Mouse (Mus musculus) CH12.LX (cell line): ENCODE measurements at regions not wholly inside any gene's neighbourhood (a gene's known extent, or its start where the extent isn't known, plus 50 kb on each side); places are given as distances from the start of the nearest gene placed in this dataset.

Experiments used
- DNase-seq: peaks from one replicate; pipeline ENCODE4 v3.0.0-alpha.2; 2013; ENCODE audit errors: extremely low read depth
- H3K27ac ChIP-seq: 2 replicates; pipeline ENCODE4 v1.5.1; 2012; ENCODE audit warnings: low read depth, mild to moderate bottlenecking, control low read depth, moderate library complexity; ENCODE audit not compliant: insufficient read depth
- H3K27me3 ChIP-seq: replicated peaks from 2 replicates; pipeline ENCODE3; 2012; ENCODE audit warnings: inconsistent platforms
- H3K36me3 ChIP-seq, 2 experiments: replicated peaks in 1 of 2; 2 replicates each; pipeline versions ENCODE3 to v1.6.1; 2012; ENCODE audit warnings: inconsistent platforms in 1 of 2, low read length in 1 of 2, mild to moderate bottlenecking in 1 of 2, mixed read lengths in 1 of 2, moderate library complexity in 1 of 2; ENCODE audit not compliant: control insufficient read depth in 1 of 2, insufficient read depth in 1 of 2
- H3K4me1 ChIP-seq, 2 experiments: 2 replicates each; pipeline ENCODE4 v1.6.1; 2012; ENCODE audit warnings: inconsistent platforms in 1 of 2, moderate library complexity in 1 of 2; ENCODE audit not compliant: insufficient read depth in 2 of 2, control insufficient read depth in 1 of 2
- H3K4me2 ChIP-seq: 2 replicates; pipeline ENCODE4 v1.6.1; 2012; ENCODE audit warnings: low read depth, mild to moderate bottlenecking, control low read depth; ENCODE audit not compliant: poor library complexity, insufficient read depth, severe bottlenecking
- H3K4me3 ChIP-seq, 3 experiments: fragments of 150-350 bp in 1 of 3; sonication (generic) in 1 of 3; replicated peaks in 1 of 3; 2 replicates each; pipeline versions ENCODE3 to v1.5.1; 2011 to 2012; ENCODE audit warnings: low read depth in 2 of 3, low read length in 2 of 3, mild to moderate bottlenecking in 2 of 3, moderate library complexity in 2 of 3, control low read depth in 1 of 3, improper control_type of control experiment in 1 of 3, inconsistent platforms in 1 of 3, mixed read lengths in 1 of 3; ENCODE audit not compliant: poor library complexity in 1 of 3
- H3K79me2 ChIP-seq: replicated peaks from 2 replicates; pipeline ENCODE4 v1.6.1; 2012; ENCODE audit warnings: mild to moderate bottlenecking, moderate library complexity; ENCODE audit not compliant: control insufficient read depth, poor library complexity, insufficient read depth, severe bottlenecking; ENCODE audit errors: extremely low read depth
- H3K9ac ChIP-seq: 2 replicates; pipeline ENCODE4 v1.6.1; 2012; ENCODE audit warnings: low read depth, mild to moderate bottlenecking, control low read depth, moderate library complexity; ENCODE audit not compliant: insufficient read depth
- H3K9me3 ChIP-seq: replicated peaks from 2 replicates; pipeline ENCODE3; 2012; ENCODE audit warnings: low read length, inconsistent platforms, mixed read lengths
- BHLHE40 ChIP-seq: IDR thresholded peaks from 2 replicates; pipeline ENCODE4 v1.6.1; 2011; ENCODE audit warnings: mild to moderate bottlenecking, low read depth, low read length, improper control_type of control experiment
- CHD1 ChIP-seq: IDR thresholded peaks from 2 replicates; pipeline ENCODE4 v1.6.1; 2012; ENCODE audit warnings: low read depth, low read length, improper control_type of control experiment, inconsistent platforms
- CHD2 ChIP-seq: IDR thresholded peaks from 2 replicates; pipeline ENCODE4 v1.6.1; 2011; ENCODE audit warnings: low read length, improper control_type of control experiment
- CTCF ChIP-seq, 2 experiments: IDR thresholded peaks in 1 of 2; conservative IDR thresholded peaks in 1 of 2; 2 replicates each; pipeline ENCODE4 v1.5.1; 2011 to 2012; ENCODE audit warnings: low read depth in 2 of 2, low read length in 2 of 2, improper control_type of control experiment in 1 of 2, inconsistent platforms in 1 of 2, mild to moderate bottlenecking in 1 of 2, moderate library complexity in 1 of 2
- E2F4 ChIP-seq: IDR thresholded peaks from 2 replicates; pipeline ENCODE4 v1.6.1; 2011; ENCODE audit warnings: low read depth, low read length, improper control_type of control experiment; ENCODE audit not compliant: insufficient replicate concordance
- ELF1 ChIP-seq: IDR thresholded peaks from 2 replicates; pipeline ENCODE4 v1.6.1; 2014; ENCODE audit warnings: low read depth, mild to moderate bottlenecking, inconsistent platforms, low read length, improper control_type of control experiment
- EP300 ChIP-seq: IDR thresholded peaks from 2 replicates; pipeline ENCODE4 v1.6.1; 2011; ENCODE audit warnings: low read length, improper control_type of control experiment
- ETS1 ChIP-seq: conservative IDR thresholded peaks from 2 replicates; pipeline ENCODE4 v1.6.1; 2012; ENCODE audit warnings: low read depth, mild to moderate bottlenecking, inconsistent platforms, low read length, improper control_type of control experiment, moderate library complexity
- GABPA ChIP-seq: IDR thresholded peaks from 2 replicates; pipeline ENCODE4 v1.6.1; 2012; ENCODE audit warnings: low read depth, low read length, improper control_type of control experiment, inconsistent platforms; ENCODE audit not compliant: insufficient replicate concordance
- HCFC1 ChIP-seq: IDR thresholded peaks from 2 replicates; pipeline ENCODE4 v1.6.1; 2012; ENCODE audit warnings: low read depth, mild to moderate bottlenecking, inconsistent platforms, low read length, improper control_type of control experiment
- IRF4 ChIP-seq: IDR thresholded peaks from 2 replicates; pipeline ENCODE4 v1.6.1; 2014; ENCODE audit warnings: low read depth, mild to moderate bottlenecking, inconsistent platforms, low read length, improper control_type of control experiment
- JUN ChIP-seq: IDR thresholded peaks from 2 replicates; pipeline ENCODE4 v1.6.1; 2011; ENCODE audit warnings: low read depth, mild to moderate bottlenecking, low read length, improper control_type of control experiment, moderate library complexity; ENCODE audit not compliant: insufficient read depth
- JUND ChIP-seq: conservative IDR thresholded peaks from 2 replicates; pipeline ENCODE4 v1.6.1; 2011; ENCODE audit warnings: low read depth, low read length, improper control_type of control experiment
- KAT2A ChIP-seq: IDR thresholded peaks from 2 replicates; pipeline ENCODE4 v1.6.1; 2012; ENCODE audit warnings: low read length, improper control_type of control experiment, inconsistent platforms; ENCODE audit not compliant: insufficient replicate concordance
- MAFK ChIP-seq: IDR thresholded peaks from 2 replicates; pipeline ENCODE4 v1.6.1; 2011; ENCODE audit warnings: low read length, improper control_type of control experiment; ENCODE audit not compliant: insufficient replicate concordance
- MAZ ChIP-seq: IDR thresholded peaks from 2 replicates; pipeline ENCODE4 v1.6.1; 2012; ENCODE audit warnings: low read depth, mild to moderate bottlenecking, inconsistent platforms, low read length, improper control_type of control experiment, moderate library complexity
- MEF2A ChIP-seq: IDR thresholded peaks from 2 replicates; pipeline ENCODE4 v1.6.1; 2014; ENCODE audit warnings: low read depth, mild to moderate bottlenecking, inconsistent platforms, low read length, improper control_type of control experiment, borderline replicate concordance
- MXI1 ChIP-seq: IDR thresholded peaks from 2 replicates; pipeline ENCODE4 v1.6.1; 2011; ENCODE audit warnings: mild to moderate bottlenecking, low read depth, low read length, improper control_type of control experiment
- MYC ChIP-seq: IDR thresholded peaks from 2 replicates; pipeline ENCODE4 v1.6.1; 2011; ENCODE audit warnings: low read depth, mild to moderate bottlenecking, improper control_type of control experiment, low read length
- NELFE ChIP-seq: IDR thresholded peaks from 2 replicates; pipeline ENCODE4 v1.6.1; 2011; ENCODE audit warnings: low read depth, low read length, improper control_type of control experiment
- NRF1 ChIP-seq: IDR thresholded peaks from 2 replicates; pipeline ENCODE4 v1.6.1; 2014; ENCODE audit warnings: low read depth, mild to moderate bottlenecking, inconsistent platforms, low read length, improper control_type of control experiment, moderate library complexity
- PAX5 ChIP-seq: IDR thresholded peaks from 2 replicates; pipeline ENCODE4 v1.6.1; 2012; ENCODE audit warnings: low read length, inconsistent platforms, mixed read lengths
- POLR2A ChIP-seq: IDR thresholded peaks from 2 replicates; pipeline ENCODE4 v1.6.1; 2011; ENCODE audit warnings: low read depth, mild to moderate bottlenecking, improper control_type of control experiment, low read length
- RCOR1 ChIP-seq: conservative IDR thresholded peaks from 2 replicates; pipeline ENCODE4 v1.6.1; 2012; ENCODE audit warnings: low read depth, mild to moderate bottlenecking, inconsistent platforms, low read length, improper control_type of control experiment
- SIN3A ChIP-seq: IDR thresholded peaks from 2 replicates; pipeline ENCODE4 v1.6.1; 2012; ENCODE audit warnings: low read length, improper control_type of control experiment, inconsistent platforms
- SMC3 ChIP-seq: IDR thresholded peaks from 2 replicates; pipeline ENCODE4 v1.6.1; 2011; ENCODE audit warnings: low read depth, low read length, improper control_type of control experiment
- TBP ChIP-seq: conservative IDR thresholded peaks from 2 replicates; pipeline ENCODE4 v1.6.1; 2011; ENCODE audit warnings: low read depth, low read length, improper control_type of control experiment
- TCF12 ChIP-seq: IDR thresholded peaks from 2 replicates; pipeline ENCODE4 v1.6.1; 2014; ENCODE audit warnings: low read depth, mild to moderate bottlenecking, inconsistent platforms, low read length, improper control_type of control experiment
- USF1 ChIP-seq: IDR thresholded peaks from 2 replicates; pipeline ENCODE4 v1.6.1; 2014; ENCODE audit warnings: low read depth, mild to moderate bottlenecking, inconsistent platforms, low read length, improper control_type of control experiment
- USF2 ChIP-seq: conservative IDR thresholded peaks from 2 replicates; pipeline ENCODE4 v1.6.1; 2011; ENCODE audit warnings: low read depth, low read length, improper control_type of control experiment
- ZC3H11A ChIP-seq: IDR thresholded peaks from 2 replicates; pipeline ENCODE4 v1.6.1; 2012; ENCODE audit warnings: low read depth, mild to moderate bottlenecking, inconsistent platforms, low read length, improper control_type of control experiment
- ZMIZ1 ChIP-seq: IDR thresholded peaks from 2 replicates; pipeline ENCODE4 v1.6.1; 2012; ENCODE audit warnings: low read depth, mild to moderate bottlenecking, inconsistent platforms, low read length, improper control_type of control experiment
- ZNF384 ChIP-seq: IDR thresholded peaks from 2 replicates; pipeline ENCODE4 v1.6.1; 2012; ENCODE audit warnings: low read depth, low read length, improper control_type of control experiment, inconsistent platforms
- dilution Hi-C: fragments of 300-500 bp; cut with MboI; formaldehyde crosslinking; loops from 2 replicates; pipeline ENCODE4 v1.14.3; 2020; ENCODE audit warnings: low sequenced_read_pairs; ENCODE audit not compliant: extremely low pct_unique_long_range_greater_than_20kb, extremely low pct_ligation_motif_present
- in situ Hi-C: fragments of 300-500 bp; cut with MboI; formaldehyde crosslinking; loops from 3 replicates; pipeline ENCODE4 v1.14.3; 2019; ENCODE audit warnings: low sequenced_read_pairs, low pct_ligation_motif_present, low pct_unique_long_range_greater_than_20kb, mixed read lengths

GRCm38 (mm10) chr13:44624716-44625115 lies 104.6 kb upstream of the Jarid2 start:
- in situ Hi-C loops, result no loop called here
- Histone ChIP-seq H3K9ac (no peak overlapping the region), H3K79me2 (no peaks in the 10 kb centered on the region), H3K4me2 (0 out of 2 replicates have a peak overlapping the region, but pooled peaks have one; percentile 21), H3K4me3 (no peak overlapping the region), H3K36me3 (no peaks in the 10 kb centered on the region), H3K4me1 (peaks cover 10 to 19% of the 10 kb centered on the region in 2 experiments), H3K27ac (no peak overlapping the region), H3K9me3 (no peaks in the 10 kb centered on the region), H3K27me3 (no peaks in the 10 kb centered on the region)
- dilution Hi-C loops, result no loop called here
- TF ChIP-seq MEF2A, result no peak
- no peak for TF ChIP-seq HCFC1
- TF ChIP-seq MXI1, result no peak
- TF ChIP-seq JUN, result no peak
- no peak for TF ChIP-seq TCF12
- TF ChIP-seq TBP, result no peak
- TF ChIP-seq SMC3, result no peak
- no peak for TF ChIP-seq USF1
- TF ChIP-seq CHD2, result no peak
- no peak for TF ChIP-seq RCOR1
- DNase-seq, result peak; percentile 8

GRCm38 (mm10) chr13:44625792-44626191 lies 103.5 kb upstream of the Jarid2 start:
- Histone ChIP-seq H3K36me3 (no peaks in the 10 kb centered on the region), H3K79me2 (no peaks in the 10 kb centered on the region), H3K27ac (no peak overlapping the region), H3K4me3 (no peak overlapping the region), H3K9ac (no peak overlapping the region), H3K4me1 (peaks cover 10 to 19% of the 10 kb centered on the region in 2 experiments), H3K9me3 (no peaks in the 10 kb centered on the region), H3K27me3 (no peaks in the 10 kb centered on the region), H3K4me2 (peak overlapping the region; percentile 4)
- in situ Hi-C loops (no loop called here), dilution Hi-C loops (no loop called here)
- peak; percentile 51 for DNase-seq
- TF ChIP-seq ELF1 (no peak), POLR2A (no peak), EP300 (peak; percentile 50; the same call in 1 of the 2 replicates), PAX5 (no peak), TBP (no peak), BHLHE40 (peak; percentile 91), USF2 (no peak), CTCF (conservative IDR thresholded peaks at IDR 0.05 in 1 of 2, IDR thresholded peaks at IDR 0.05 in 1 of 2; ENCODE audit: low read depth in 2 of 2, low read length in 2 of 2) (no peak), GABPA (no peak), NRF1 (no peak), JUN (no peak), IRF4 (peak; percentile 48), CHD1 (no peak), JUND (no peak), E2F4 (no peak), MYC (no peak), MEF2A (no peak), MXI1 (no peak), ZC3H11A (no peak), ZNF384 (peak; percentile 94), KAT2A (no peak), CHD2 (no peak), NELFE (no peak), TCF12 (no peak), MAZ (no peak), RCOR1 (no peak), ZMIZ1 (no peak), USF1 (no peak), ETS1 (peak; percentile 35), MAFK (no peak), SIN3A (0 out of 2 replicates have a peak, but pooled peaks have one; percentile 19)
